Mouse (Mus musculus) olfactory bulb, adult 2 months (tissue): ENCODE measurements around the gene Map3k12. TPM values are rescaled to one million over a fixed set of nuclear protein-coding genes. Genes with fewer than 3 reads are reported as not detected.
A peak's percentile ranks its signal among the peaks of the same experiment; 100 is the strongest.

Experiments
- H3K27ac ChIP-seq: fragments of 200-500 bp; 2 replicates; pipeline ENCODE4 v1.5.1; 2012; ENCODE audit warnings: low read depth, low read length; ENCODE audit not compliant: insufficient read depth
- H3K4me1 ChIP-seq: fragments of 200-500 bp; 2 replicates; pipeline ENCODE4 v1.6.1; 2012; ENCODE audit warnings: low read length; ENCODE audit not compliant: control insufficient read depth, insufficient read depth
- H3K4me3 ChIP-seq: fragments of 200-500 bp; 2 replicates; pipeline ENCODE4 v1.5.1; 2012; ENCODE audit warnings: mild to moderate bottlenecking, low read depth, low read length, moderate library complexity; ENCODE audit not compliant: insufficient read depth
- CTCF ChIP-seq: fragments of 200-500 bp; IDR thresholded peaks from 2 replicates; pipeline ENCODE4 v1.5.1; 2012; ENCODE audit warnings: low read depth, mild to moderate bottlenecking, low read length, moderate library complexity; ENCODE audit not compliant: insufficient read depth
- POLR2A ChIP-seq: fragments of 200-500 bp; IDR thresholded peaks from 2 replicates; pipeline ENCODE4 v1.6.1; 2012; ENCODE audit warnings: mild to moderate bottlenecking, low read depth, low read length, moderate library complexity; ENCODE audit not compliant: insufficient read depth
- WGBS: fragments of 180-500 bp; shearing (Covaris S2); methylation state at CpG from one replicate; pipeline ENCODE4 v1.1.7; 2018; 5-methylcytosine and 5-hydroxymethylcytosine counted together
- polyA plus RNA-seq: library from polyadenylated mRNA; stranded (reverse); fragments of >200 nt; gene quantifications from 2 replicates; pipeline ENCODE4 v1.2.4, GENCODE M21; 2012; ENCODE audit warnings: low replicate concordance; ENCODE audit not compliant: missing spikeins, insufficient read depth, insufficient read length

The Map3k12 gene
- polyA plus RNA-seq, 1 experiment = not detected

DNA sequence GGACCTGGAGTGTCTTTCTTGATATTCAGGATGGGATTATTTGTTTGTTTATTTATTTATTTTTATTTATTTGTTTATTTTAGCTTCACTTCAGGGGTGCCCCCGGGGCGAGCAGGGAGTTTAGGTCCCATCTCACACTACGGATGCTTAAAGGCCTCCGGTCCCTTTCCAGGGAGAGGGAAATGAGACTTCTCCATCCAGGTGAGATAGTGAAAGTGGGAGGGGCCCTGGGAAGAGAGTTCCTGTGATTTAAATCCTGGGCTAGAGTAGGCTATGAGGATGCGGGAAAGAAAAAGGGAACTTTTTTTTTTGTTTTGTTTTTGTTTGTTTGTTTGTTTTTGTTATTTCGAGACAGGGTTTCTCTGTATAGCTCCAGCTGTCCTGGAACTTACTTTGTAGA is 57.5 kb downstream of the Map3k12 start:
- TF ChIP-seq POLR2A = no peak
- TF ChIP-seq CTCF = no peak
- Histone ChIP-seq H3K4me3 (peak overlapping the region; percentile 47; the same call in 1 of the 2 replicates), H3K4me1 (peaks cover 6% of the 10 kb centered on the region; the same call in 1 of the 2 replicates), H3K27ac (no peak overlapping the region)
- WGBS = 43% methylated on average over 6 of the region's 6 CpGs

GRCm38 (mm10) chr15:102458904-102459317 is 58.0 kb downstream of the Map3k12 start, which contains the start of gene Prr13:
TSS of gene Prr13 (plus strand) at chr15:102459028.
- Histone ChIP-seq H3K4me1 (peaks cover 6% of the 10 kb centered on the region; the same call in 1 of the 2 replicates), H3K27ac (no peak within 1 kb of the TSS), H3K4me3 (peak within 1 kb of the TSS; percentile 47)
- WGBS = 2% methylated on average over 19 of the region's 19 CpGs
- peak; percentile 57 for TF ChIP-seq CTCF
- TF ChIP-seq POLR2A = no peak

DNA sequence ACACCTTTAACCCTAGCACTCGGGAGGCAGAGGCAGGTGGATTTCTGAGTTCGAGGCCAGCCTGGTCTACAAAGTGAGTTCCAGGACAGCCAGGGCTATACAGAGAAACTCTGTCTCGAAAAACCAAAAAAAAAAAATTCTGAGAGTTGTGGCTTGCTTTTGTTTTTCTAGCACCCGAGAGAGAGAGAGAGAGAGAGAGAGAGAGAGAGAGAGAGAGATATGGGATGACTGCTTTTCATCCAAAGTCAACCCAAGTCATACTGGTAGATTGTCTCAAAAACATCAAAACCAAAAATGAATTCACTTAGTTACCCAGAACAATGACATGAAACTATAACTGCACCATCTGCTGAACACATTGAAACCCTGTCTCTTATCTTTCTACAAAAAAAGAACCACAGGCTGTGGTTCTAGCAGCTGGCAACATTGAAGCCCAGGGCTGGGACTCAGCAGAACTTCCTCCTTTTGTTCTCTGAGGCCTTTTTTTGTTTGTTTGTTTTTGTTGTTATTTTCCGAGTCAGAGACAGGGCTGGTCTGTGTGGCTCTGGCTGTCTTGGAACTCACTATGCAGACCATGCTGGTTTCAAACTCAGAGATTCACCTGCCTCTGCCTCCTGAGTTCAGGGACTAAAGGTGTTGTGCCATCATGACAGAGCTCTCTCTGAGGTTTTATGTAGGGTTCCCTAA is 58.7 kb downstream of the Map3k12 start:
- WGBS = 77% methylated on average over 5 of the region's 5 CpGs
- no peak overlapping the region for H3K27ac ChIP-seq
- H3K4me1 ChIP-seq = peaks cover 6% of the 10 kb centered on the region; the same call in 1 of the 2 replicates
- no peak overlapping the region for H3K4me3 ChIP-seq
- TF ChIP-seq CTCF (no peak), POLR2A (no peak)

GRCm38 (mm10) chr15:102455993-102456392 is 60.9 kb downstream of the Map3k12 start:
- Histone ChIP-seq H3K4me1 (peaks cover 10% of the 10 kb centered on the region; the same call in 1 of the 2 replicates), H3K27ac (no peak overlapping the region), H3K4me3 (no peak overlapping the region)
- TF ChIP-seq CTCF (peak; percentile 49; the same call in 1 of the 2 replicates), POLR2A (no peak)
- 42% methylated on average over 6 of the region's 6 CpGs for WGBS

DNA sequence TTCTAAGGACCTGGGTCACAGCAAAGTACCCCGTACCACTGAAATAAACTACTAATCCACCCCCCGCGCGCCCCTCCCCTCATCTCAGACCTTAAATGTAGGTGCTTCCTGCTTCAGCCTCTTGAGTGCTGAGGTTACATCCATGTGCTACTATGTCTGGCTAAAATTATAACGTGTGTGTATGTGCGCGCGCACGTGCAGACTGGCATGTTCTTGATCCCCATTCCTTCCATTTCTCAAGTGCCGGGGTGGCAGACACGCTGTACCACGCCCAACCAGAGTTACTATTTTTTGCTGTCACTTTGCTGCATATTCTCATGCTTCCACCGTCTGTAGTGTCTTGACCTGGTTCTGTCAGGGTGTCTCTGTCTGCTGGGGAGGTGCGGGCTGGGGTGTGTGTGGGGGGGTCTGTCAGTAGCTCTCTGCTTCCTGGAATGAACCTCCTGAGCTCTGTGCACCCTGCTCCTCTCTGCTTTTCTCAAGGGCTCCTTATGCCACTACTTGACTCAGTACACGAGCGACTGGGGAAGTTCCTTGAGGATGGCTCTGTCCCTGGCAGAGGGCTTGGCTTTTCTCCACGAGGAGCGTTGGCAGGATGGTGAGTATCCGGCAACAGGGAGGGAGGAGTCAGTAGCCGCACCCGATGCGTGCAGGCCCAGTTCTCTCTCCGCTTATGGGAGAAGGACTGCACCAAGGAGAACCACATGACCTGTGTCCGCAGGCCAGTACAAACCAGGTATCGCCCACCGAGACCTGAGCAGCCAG is 65.0 kb downstream of the Map3k12 start:
- WGBS = 71% methylated on average over 26 of the region's 26 CpGs
- Histone ChIP-seq H3K27ac (no peak overlapping the region), H3K4me1 (peaks cover 4% of the 10 kb centered on the region; the same call in 1 of the 2 replicates), H3K4me3 (no peak overlapping the region)
- TF ChIP-seq POLR2A (no peak), CTCF (no peak)

- Histone ChIP-seq H3K27ac (no peak overlapping the region), H3K4me3 (no peak overlapping the region), H3K4me1 (peaks cover 4% of the 10 kb centered on the region; the same call in 1 of the 2 replicates)
- WGBS = 22% methylated on average over 7 of the region's 7 CpGs
- TF ChIP-seq POLR2A (no peak), CTCF (no peak)
Observed at GRCm38 (mm10) chr15:102450928-102451327, 65.9 kb downstream of the Map3k12 start.

DNA sequence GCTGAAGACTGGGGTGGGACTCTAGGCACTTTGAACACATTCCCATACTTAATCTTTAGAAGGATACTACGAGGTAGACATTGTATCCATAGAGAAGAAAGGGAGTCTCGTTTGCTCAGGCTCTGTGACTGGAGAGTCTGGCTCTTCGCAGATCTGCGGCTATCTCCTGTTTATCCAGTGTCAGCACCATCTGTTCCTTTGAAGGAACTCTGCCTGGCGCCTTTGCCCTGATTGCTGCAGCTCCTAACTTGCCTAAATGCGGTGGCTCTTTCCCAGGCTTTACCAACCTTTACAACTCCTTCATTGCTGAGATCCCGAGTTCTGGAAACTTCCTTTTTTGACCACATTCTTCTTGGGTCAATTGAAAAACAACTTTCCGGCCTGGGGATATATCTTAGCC is 67.5 kb downstream of the Map3k12 start:
- 85% methylated on average over 8 of the region's 8 CpGs for WGBS
- no peak overlapping the region for H3K27ac ChIP-seq
- no peak overlapping the region for H3K4me3 ChIP-seq
- TF ChIP-seq POLR2A (no peak), CTCF (no peak)
- peaks cover 8% of the 10 kb centered on the region for H3K4me1 ChIP-seq

Other genes starting within 250 kb of the Map3k12 start
- not detected in 2 replicates for gene Gm9918, start 246.5 kb downstream of the Map3k12 start, polyA plus RNA-seq
- gene Mfsd5, start 237.6 kb downstream of the Map3k12 start, polyA plus RNA-seq = not detected in 2 replicates
- gene Espl1, start 220.8 kb downstream of the Map3k12 start, polyA plus RNA-seq = not detected in 2 replicates
- 1,008 TPM in 1 of 2 replicates, not detected in the other for gene Pfdn5, start 190.9 kb downstream of the Map3k12 start, polyA plus RNA-seq
- not detected in 2 replicates for gene Myg1, start 185.4 kb downstream of the Map3k12 start, polyA plus RNA-seq
- gene Aaas, start 166.3 kb downstream of the Map3k12 start, polyA plus RNA-seq = not detected in 2 replicates
- gene Sp7, start 149.9 kb downstream of the Map3k12 start, polyA plus RNA-seq = not detected in 2 replicates
- gene Sp1, start 110.9 kb downstream of the Map3k12 start, polyA plus RNA-seq = 98.4 TPM in 1 of 2 replicates, not detected in the other
- gene Amhr2, start 71.7 kb downstream of the Map3k12 start, polyA plus RNA-seq = not detected in 2 replicates
- gene Prr13, start 58.0 kb downstream of the Map3k12 start, polyA plus RNA-seq = not detected in 2 replicates
- gene Pcbp2, start 46.5 kb downstream of the Map3k12 start, polyA plus RNA-seq = 834 and 975 TPM in 2 replicates
- gene Gm10337, start 13.3 kb downstream of the Map3k12 start, polyA plus RNA-seq = not detected in 2 replicates
- not detected in 2 replicates for gene Tarbp2, start 1.1 kb upstream of the Map3k12 start, polyA plus RNA-seq
- not detected in 2 replicates for gene Npff, start 7.9 kb upstream of the Map3k12 start, polyA plus RNA-seq
- gene Gm28047, start 108.0 kb upstream of the Map3k12 start, polyA plus RNA-seq = not detected in 2 replicates
- not detected in 2 replicates for gene Atf7, start 108.4 kb upstream of the Map3k12 start, polyA plus RNA-seq
- gene Atp5g2, start 155.3 kb upstream of the Map3k12 start, polyA plus RNA-seq = not detected in 2 replicates
- gene Calcoco1, start 205.1 kb upstream of the Map3k12 start, polyA plus RNA-seq = not detected in 2 replicates